Mouse (Mus musculus) bone marrow, adult 2 months (tissue): ENCODE measurements around the gene Cacng2. TPM values are rescaled to one million over a fixed set of nuclear protein-coding genes. Genes with fewer than 3 reads are reported as not detected.

ENCODE experiments used
- H3K27ac ChIP-seq: fragments of 200-500 bp; 2 replicates; pipeline ENCODE4 v1.5.1; 2012; ENCODE audit warnings: low read depth, mild to moderate bottlenecking, control low read depth, inconsistent platforms, low read length; ENCODE audit not compliant: control insufficient read depth, poor library complexity, insufficient read depth
- H3K4me1 ChIP-seq: fragments of 200-500 bp; 2 replicates; pipeline ENCODE4 v1.6.1; 2011; ENCODE audit warnings: low read length; ENCODE audit not compliant: control insufficient read depth, insufficient read depth
- H3K4me3 ChIP-seq: fragments of 200-500 bp; replicated peaks from 2 replicates; pipeline ENCODE3; 2011; ENCODE audit warnings: mild to moderate bottlenecking, low read depth, low read length, control low read depth; ENCODE audit not compliant: control insufficient read depth
- CTCF ChIP-seq: fragments of 200-500 bp; IDR thresholded peaks from 2 replicates; pipeline ENCODE4 v1.5.1; 2011; ENCODE audit warnings: low read length, control low read depth; ENCODE audit not compliant: control insufficient read depth, insufficient read depth
- POLR2A ChIP-seq: fragments of 200-500 bp; IDR thresholded peaks from 2 replicates; pipeline ENCODE4 v1.6.1; 2011; ENCODE audit warnings: low read depth, mild to moderate bottlenecking, control low read depth, low read length, borderline replicate concordance; ENCODE audit not compliant: control insufficient read depth
- WGBS: fragments of 180-500 bp; shearing (Covaris S2); methylation state at CpG from one replicate; pipeline ENCODE4 v1.1.7; 2018; 5-methylcytosine and 5-hydroxymethylcytosine counted together
- polyA plus RNA-seq: library from polyadenylated mRNA; stranded (reverse); fragments of >200 nt; gene quantifications from 2 replicates; pipeline ENCODE4 v1.2.4, GENCODE M21; 2011; ENCODE audit warnings: low replicate concordance; ENCODE audit not compliant: missing spikeins, insufficient read depth, insufficient read length

The Cacng2 gene
- polyA plus RNA-seq, 1 experiment: 0.27 TPM

GRCm38 (mm10) chr15:78078776-78079628 lies 40.8 kb downstream of the Cacng2 start:
- no peaks in the 10 kb centered on the region for H3K4me1 ChIP-seq
- 66% methylated on average over 15 of the region's 15 CpGs for WGBS
- no peak for TF ChIP-seq POLR2A
- TF ChIP-seq CTCF: no peak
- H3K4me3 ChIP-seq: no peak overlapping the region
- H3K27ac ChIP-seq: no peak overlapping the region

GRCm38 (mm10) chr15:78078206-78078605 lies 41.6 kb downstream of the Cacng2 start:
- Histone ChIP-seq H3K4me3 (no peak overlapping the region), H3K4me1 (no peaks in the 10 kb centered on the region), H3K27ac (no peak overlapping the region)
- 59% methylated on average over 5 of the region's 5 CpGs for WGBS
- TF ChIP-seq CTCF (no peak), POLR2A (no peak)

- H3K27ac ChIP-seq: no peak overlapping the region
- H3K4me3 ChIP-seq: no peak overlapping the region
- WGBS: 33% methylated on average over 3 of the region's 3 CpGs
- TF ChIP-seq POLR2A (no peak), CTCF (no peak)
- H3K4me1 ChIP-seq: no peaks in the 10 kb centered on the region
These were observed 43.9 kb downstream of the Cacng2 start for GRCm38 (mm10) chr15:78075921-78076320.

- no peaks in the 10 kb centered on the region for H3K4me1 ChIP-seq
- H3K27ac ChIP-seq: no peak overlapping the region
- TF ChIP-seq POLR2A (no peak), CTCF (no peak)
- WGBS: 86% methylated on average over 7 of the region's 7 CpGs
- H3K4me3 ChIP-seq: no peak overlapping the region
These were observed 46.7 kb downstream of the Cacng2 start for GRCm38 (mm10) chr15:78073109-78073508.

- no peaks in the 10 kb centered on the region for H3K4me1 ChIP-seq
- H3K4me3 ChIP-seq: no peak overlapping the region
- no peak overlapping the region for H3K27ac ChIP-seq
- whole genome bisulfite sequencing: 5% methylated on average over 5 of the region's 5 CpGs
- TF ChIP-seq CTCF: no peak
- TF ChIP-seq POLR2A: no peak
These were observed 53.4 kb downstream of the Cacng2 start for GRCm38 (mm10) chr15:78066475-78066874.

- Histone ChIP-seq H3K27ac (no peak overlapping the region), H3K4me1 (no peaks in the 10 kb centered on the region), H3K4me3 (no peak overlapping the region)
- TF ChIP-seq POLR2A (no peak), CTCF (no peak)
- 86% methylated on average over 5 of the region's 5 CpGs for WGBS
These were observed 54.3 kb downstream of the Cacng2 start for GRCm38 (mm10) chr15:78065541-78065940.

- Histone ChIP-seq H3K4me3 (no peak overlapping the region), H3K27ac (no peak overlapping the region), H3K4me1 (no peaks in the 10 kb centered on the region)
- TF ChIP-seq POLR2A (no peak), CTCF (no peak)
- 58% methylated on average over 6 of the region's 6 CpGs for WGBS
These were observed 55.5 kb downstream of the Cacng2 start for GRCm38 (mm10) chr15:78064340-78064739.

- Histone ChIP-seq H3K4me1 (no peaks in the 10 kb centered on the region), H3K27ac (no peak overlapping the region), H3K4me3 (no peak overlapping the region)
- 71% methylated on average over 14 of the region's 14 CpGs for WGBS
- TF ChIP-seq POLR2A: no peak
These were observed 57.4 kb downstream of the Cacng2 start for GRCm38 (mm10) chr15:78062467-78062866.

GRCm38 (mm10) chr15:78056930-78057329 lies 62.9 kb downstream of the Cacng2 start:
- Histone ChIP-seq H3K4me3 (no peak overlapping the region), H3K27ac (no peak overlapping the region), H3K4me1 (no peaks in the 10 kb centered on the region)
- TF ChIP-seq CTCF: no peak
- no peak for TF ChIP-seq POLR2A
- WGBS: 46% methylated on average over 1 of the region's 1 CpGs
